In genomic region chr4:134639325-134639724, GRCm38 (mm10) we compare ENCODE assay signal across 24 mouse cellular contexts.
DNase-seq lines count a peak whose midpoint lies in the region; ATAC-seq lines count a peak whose summit lies in the region.
"Had no signal": no experiment of that assay in that cellular context is flagged by ENCODE, and none has a peak within 500 bp of the region (broad histone marks: within the 10 kb centered on the region; RNA-seq: fewer than 3 reads in every experiment).

No protein-coding gene starts in this region.

- H3K4me1 ChIP-seq in heart, embryonic 12.5 days (replicated peaks), result peaks cover 66% of the 10 kb centered on the region

- no peaks in the 10 kb centered on the region; the same call in 1 of the 2 replicates for H3K9me3 ChIP-seq in heart, embryonic 12.5 days (replicated peaks)
- H3K9me3 ChIP-seq: embryonic facial prominence, embryonic 13.5 days; forebrain, embryonic 13.5 days; heart, embryonic 15.5 days; hindbrain, embryonic 15.5 days had no signal

- ATAC-seq in heart, embryonic 12.5 days (ENCODE audit: insufficient number of reproducible peaks, low FRiP score), result no peak
- ATAC-seq: activated CD4-positive, CD25-positive, alpha-beta regulatory T cell, adult 4 months; forebrain, embryonic 13.5 days; forebrain, postnatal 0 days; intestine, embryonic 16.5 days had no signal

- peaks cover 10% of the 10 kb centered on the region; the same call in 1 of the 2 replicates for H3K36me3 ChIP-seq in heart, embryonic 12.5 days
- H3K36me3 ChIP-seq in macrophage (ENCODE audit: inconsistent target), result peaks cover 20% of the 10 kb centered on the region; the same call in 1 of the 2 replicates
- H3K36me3 ChIP-seq: embryonic facial prominence, embryonic 13.5 days; heart, embryonic 15.5 days; hindbrain, embryonic 15.5 days had no signal

- no peaks in the 10 kb centered on the region for H3K27me3 ChIP-seq in heart, embryonic 12.5 days (replicated peaks)
- H3K27me3 ChIP-seq: CH12.LX; embryonic facial prominence, embryonic 13.5 days; forebrain, embryonic 13.5 days; heart, embryonic 15.5 days; hindbrain, embryonic 15.5 days had no signal

- no peak overlapping the region for H3K4me3 ChIP-seq in heart, embryonic 12.5 days
- no peak overlapping the region for H3K4me3 ChIP-seq in macrophage (ENCODE audit: inconsistent target)
- H3K4me3 ChIP-seq: embryonic facial prominence, embryonic 13.5 days; forebrain, embryonic 13.5 days; gastrocnemius, adult 2 months; heart, embryonic 15.5 days; hindbrain, embryonic 15.5 days had no signal

- peaks cover 99% of the 10 kb centered on the region for H3K79me2 ChIP-seq in macrophage (ENCODE audit: inconsistent target)

- intact Hi-C loops in heart, postnatal 36 days (cut with DNase I), result no loop called here

- no peak overlapping the region for H3K9ac ChIP-seq in heart, embryonic 12.5 days
- H3K9ac ChIP-seq: embryonic facial prominence, embryonic 13.5 days; forebrain, embryonic 13.5 days; forebrain, postnatal 0 days; heart, embryonic 15.5 days; hindbrain, embryonic 15.5 days had no signal

- H3K27ac ChIP-seq in heart, embryonic 12.5 days (ENCODE audit: poor library complexity, severe bottlenecking), result 0 out of 2 replicates have a peak overlapping the region, but pooled peaks have one; percentile 14
- peak overlapping the region; percentile 90 for H3K27ac ChIP-seq in macrophage
- H3K27ac ChIP-seq: embryonic facial prominence, embryonic 13.5 days; forebrain, embryonic 13.5 days; gastrocnemius, adult 2 months; heart, embryonic 15.5 days; hindbrain, embryonic 15.5 days had no signal

- no peak for DNase-seq in heart, postnatal 36 days
- DNase-seq in 416B (ENCODE audit: low read depth) (peak; percentile 61), NIH3T3 (ENCODE audit: low read depth) (peak; percentile 65), liver (no peak)
- DNase-seq in gastrocnemius, adult 18-20 months (ENCODE audit: low spot score), result no peak
- DNase-seq in layer of hippocampus, postnatal 36 days, result no peak
- DNase-seq: adrenal gland, adult 8-10 months; cerebellum, adult 11-12 months; cerebellum, adult 9-10 months; cerebellum, postnatal 25 days; forebrain, postnatal 0 days; gastrocnemius, adult 2 months; gastrocnemius, postnatal 36 days; heart, adult 11 months; kidney, adult 2 months had no signal

- 48% methylated on average over 7 of the region's 7 CpGs for WGBS in heart, embryonic 12.5 days
- WGBS in macrophage (ENCODE audit: missing documents), result 89% methylated on average over 7 of the region's 7 CpGs

- H3K4me2 ChIP-seq in heart, embryonic 12.5 days, result no peak overlapping the region
- H3K4me2 ChIP-seq: embryonic facial prominence, embryonic 13.5 days; forebrain, embryonic 13.5 days; heart, embryonic 15.5 days; hindbrain, embryonic 15.5 days had no signal

Comparison
In these comparisons a context has a peak if more than half of its experiments do, and no peak if none do; other contexts are left out.
1. DNase-seq: peak in 416B (single experiment) and NIH3T3 (single experiment); none in heart, postnatal 36 days (0 of 2), gastrocnemius, adult 18-20 months (single experiment), liver (single experiment) and layer of hippocampus, postnatal 36 days (0 of 2).